Mouse (Mus musculus): ENCODE measurements around the gene Tbc1d24. TPM values are rescaled to one million over a fixed set of nuclear protein-coding genes. Genes with fewer than 3 reads are reported as not detected.

Gene Tbc1d24
- polyA plus RNA-seq, 1 experiment, result 62.7 TPM

GRCm38 (mm10) chr17:24227941-24228340, 22.6 kb upstream of the Tbc1d24 start:
- Histone ChIP-seq H3K4me3 (ENCODE audit: insufficient read depth, low read length) (no peak overlapping the region), H3K4me1 (ENCODE audit: control insufficient read depth, insufficient read depth, low read length) (no peaks in the 10 kb centered on the region), H3K27ac (ENCODE audit: insufficient read depth, low read length) (no peak overlapping the region)
- TF ChIP-seq CTCF (IDR thresholded peaks at IDR 0.05; ENCODE audit: extremely low read depth, insufficient read depth, low read length), result no peak
- no peak for TF ChIP-seq POLR2A (IDR thresholded peaks at IDR 0.05; ENCODE audit: extremely low read depth, insufficient read depth, low read length)

- Histone ChIP-seq H3K4me1 (ENCODE audit: control insufficient read depth, insufficient read depth, low read length) (no peaks in the 10 kb centered on the region), H3K4me3 (ENCODE audit: insufficient read depth, low read length) (no peak overlapping the region), H3K27ac (ENCODE audit: insufficient read depth, low read length) (no peak overlapping the region)
- TF ChIP-seq POLR2A (IDR thresholded peaks at IDR 0.05; ENCODE audit: extremely low read depth, insufficient read depth, low read length) (no peak), CTCF (IDR thresholded peaks at IDR 0.05; ENCODE audit: extremely low read depth, insufficient read depth, low read length) (no peak)
These were observed 21.4 kb upstream of the Tbc1d24 start for GRCm38 (mm10) chr17:24226721-24227120.

- 0 out of 2 replicates have a peak, but pooled peaks cover 1% of the 10 kb centered on the region for H3K4me1 ChIP-seq (ENCODE audit: control insufficient read depth, insufficient read depth, low read length)
- no peak overlapping the region for H3K4me3 ChIP-seq (ENCODE audit: insufficient read depth, low read length)
- H3K27ac ChIP-seq (ENCODE audit: insufficient read depth, low read length), result no peak overlapping the region
- no peak for TF ChIP-seq POLR2A (IDR thresholded peaks at IDR 0.05; ENCODE audit: extremely low read depth, insufficient read depth, low read length)
These were observed 20.5 kb upstream of the Tbc1d24 start for GRCm38 (mm10) chr17:24225851-24226250.

GRCm38 (mm10) chr17:24224741-24225140, 19.4 kb upstream of the Tbc1d24 start:
- Histone ChIP-seq H3K4me3 (ENCODE audit: insufficient read depth, low read length) (no peak overlapping the region), H3K27ac (ENCODE audit: insufficient read depth, low read length) (no peak overlapping the region), H3K4me1 (ENCODE audit: control insufficient read depth, insufficient read depth, low read length) (peaks cover 1% of the 10 kb centered on the region; the same call in 1 of the 2 replicates)
- no peak for TF ChIP-seq POLR2A (IDR thresholded peaks at IDR 0.05; ENCODE audit: extremely low read depth, insufficient read depth, low read length)
- no peak for TF ChIP-seq CTCF (IDR thresholded peaks at IDR 0.05; ENCODE audit: extremely low read depth, insufficient read depth, low read length)

GRCm38 (mm10) chr17:24223513-24223912, 18.2 kb upstream of the Tbc1d24 start:
- TF ChIP-seq CTCF (IDR thresholded peaks at IDR 0.05; ENCODE audit: extremely low read depth, insufficient read depth, low read length) (no peak), POLR2A (IDR thresholded peaks at IDR 0.05; ENCODE audit: extremely low read depth, insufficient read depth, low read length) (no peak)
- H3K4me3 ChIP-seq (ENCODE audit: insufficient read depth, low read length), result no peak overlapping the region

GRCm38 (mm10) chr17:24222653-24223052, 17.3 kb upstream of the Tbc1d24 start:
- TF ChIP-seq CTCF (IDR thresholded peaks at IDR 0.05; ENCODE audit: extremely low read depth, insufficient read depth, low read length), result no peak
- TF ChIP-seq POLR2A (IDR thresholded peaks at IDR 0.05; ENCODE audit: extremely low read depth, insufficient read depth, low read length), result no peak

More at GRCm38 (mm10) chr17:24223513-24223912, 18.2 kb upstream of the Tbc1d24 start:
- Histone ChIP-seq H3K4me1 (ENCODE audit: control insufficient read depth, insufficient read depth, low read length) (peaks cover 4% of the 10 kb centered on the region; the same call in 1 of the 2 replicates), H3K27ac (ENCODE audit: insufficient read depth, low read length) (no peak overlapping the region)

GRCm38 (mm10) chr17:24220435-24221411, 15.4 kb upstream of the Tbc1d24 start, which contains the start of gene Tedc2:
Gene Tedc2 (minus strand): TSS chr17:24220851.
- Histone ChIP-seq H3K4me1 (ENCODE audit: control insufficient read depth, insufficient read depth, low read length) (peaks cover 4% of the 10 kb centered on the region; the same call in 1 of the 2 replicates), H3K4me3 (ENCODE audit: insufficient read depth, low read length) (peak within 1 kb of the TSS; percentile 57), H3K27ac (ENCODE audit: insufficient read depth, low read length) (peak within 1 kb of the TSS; percentile 6; the same call in 1 of the 2 replicates)
- TF ChIP-seq POLR2A (IDR thresholded peaks at IDR 0.05; ENCODE audit: extremely low read depth, insufficient read depth, low read length) (peak; percentile 83), CTCF (IDR thresholded peaks at IDR 0.05; ENCODE audit: extremely low read depth, insufficient read depth, low read length) (no peak)

More at GRCm38 (mm10) chr17:24222653-24223052, 17.3 kb upstream of the Tbc1d24 start:
- Histone ChIP-seq H3K4me1 (ENCODE audit: control insufficient read depth, insufficient read depth, low read length) (peaks cover 4% of the 10 kb centered on the region; the same call in 1 of the 2 replicates), H3K27ac (ENCODE audit: insufficient read depth, low read length) (no peak overlapping the region), H3K4me3 (ENCODE audit: insufficient read depth, low read length) (no peak overlapping the region)

GRCm38 (mm10) chr17:24216836-24217235, 11.5 kb upstream of the Tbc1d24 start:
- Histone ChIP-seq H3K4me1 (ENCODE audit: control insufficient read depth, insufficient read depth, low read length) (peaks cover 4% of the 10 kb centered on the region; the same call in 1 of the 2 replicates), H3K27ac (ENCODE audit: insufficient read depth, low read length) (no peak overlapping the region), H3K4me3 (ENCODE audit: insufficient read depth, low read length) (no peak overlapping the region)
- TF ChIP-seq CTCF (IDR thresholded peaks at IDR 0.05; ENCODE audit: extremely low read depth, insufficient read depth, low read length) (no peak), POLR2A (IDR thresholded peaks at IDR 0.05; ENCODE audit: extremely low read depth, insufficient read depth, low read length) (no peak)

GRCm38 (mm10) chr17:24213186-24213585, 7.8 kb upstream of the Tbc1d24 start:
- Histone ChIP-seq H3K4me3 (ENCODE audit: insufficient read depth, low read length) (no peak overlapping the region), H3K27ac (ENCODE audit: insufficient read depth, low read length) (no peak overlapping the region), H3K4me1 (ENCODE audit: control insufficient read depth, insufficient read depth, low read length) (peaks cover 1% of the 10 kb centered on the region; the same call in 1 of the 2 replicates)
- no peak for TF ChIP-seq CTCF (IDR thresholded peaks at IDR 0.05; ENCODE audit: extremely low read depth, insufficient read depth, low read length)
- TF ChIP-seq POLR2A (IDR thresholded peaks at IDR 0.05; ENCODE audit: extremely low read depth, insufficient read depth, low read length), result no peak

Measured in cortical plate, adult 2 months (tissue).